Mouse (Mus musculus): ENCODE results near the gene Xkr7. TPM values are rescaled to one million over a fixed set of nuclear protein-coding genes. Genes with fewer than 3 reads are reported as not detected.

The Xkr7 gene
- polyA plus RNA-seq, 1 experiment from 2014 or later: not detected

- Histone ChIP-seq H3K27me3 (ENCODE audit: control insufficient read depth, insufficient read depth, low read length) (peaks cover 31% of the 10 kb centered on the region), H3K4me1 (ENCODE audit: control insufficient read depth, insufficient read depth, low read length) (peaks cover 5% of the 10 kb centered on the region; the same call in 1 of the 2 replicates), H3K27ac (ENCODE audit: low read length) (no peak overlapping the region), H3K9ac (ENCODE audit: low read length) (no peak overlapping the region), H3K4me3 (ENCODE audit: low read length) (no peak overlapping the region), H3K4me2 (ENCODE audit: low read depth, low read length) (no peak overlapping the region), H3K9me3 (replicated peaks; ENCODE audit: control insufficient read depth, low read length) (no peaks in the 10 kb centered on the region), H3K36me3 (ENCODE audit: control insufficient read depth, insufficient read depth) (no peaks in the 10 kb centered on the region)
- ATAC-seq (replicated peaks; ENCODE audit: extremely low read depth, insufficient read depth, low FRiP score): no peak
- 45% methylated on average over 4 of the region's 4 CpGs for WGBS
Observed at GRCm38 (mm10) chr2:153027501-153027900, 4.2 kb upstream of the Xkr7 start.

GRCm38 (mm10) chr2:153030422-153030821, 1.2 kb upstream of the Xkr7 start:
- no peaks in the 10 kb centered on the region for H3K9me3 ChIP-seq (replicated peaks; ENCODE audit: control insufficient read depth, low read length)
- 32% methylated on average over 4 of the region's 4 CpGs for WGBS
- no peak overlapping the region for H3K9ac ChIP-seq (ENCODE audit: low read length)
- no peak overlapping the region for H3K4me3 ChIP-seq (ENCODE audit: low read length)
- no peak overlapping the region for H3K27ac ChIP-seq (ENCODE audit: low read length)
- no peaks in the 10 kb centered on the region for H3K36me3 ChIP-seq (ENCODE audit: control insufficient read depth, insufficient read depth)
- peaks cover 5% of the 10 kb centered on the region; the same call in 1 of the 2 replicates for H3K4me1 ChIP-seq (ENCODE audit: control insufficient read depth, insufficient read depth, low read length)
- no peak overlapping the region for H3K4me2 ChIP-seq (ENCODE audit: low read depth, low read length)
- peaks cover 47% of the 10 kb centered on the region for H3K27me3 ChIP-seq (ENCODE audit: control insufficient read depth, insufficient read depth, low read length)
- no peak for ATAC-seq (replicated peaks; ENCODE audit: extremely low read depth, insufficient read depth, low FRiP score)

- Histone ChIP-seq H3K27me3 (ENCODE audit: control insufficient read depth, insufficient read depth, low read length) (peaks cover 52% of the 10 kb centered on the region), H3K4me1 (ENCODE audit: control insufficient read depth, insufficient read depth, low read length) (peaks cover 5% of the 10 kb centered on the region; the same call in 1 of the 2 replicates), H3K36me3 (ENCODE audit: control insufficient read depth, insufficient read depth) (no peaks in the 10 kb centered on the region), H3K9ac (ENCODE audit: low read length) (no peak overlapping the region), H3K4me2 (ENCODE audit: low read depth, low read length) (peak overlapping the region; percentile 70), H3K27ac (ENCODE audit: low read length) (no peak overlapping the region), H3K4me3 (ENCODE audit: low read length) (peak overlapping the region; percentile 45), H3K9me3 (replicated peaks; ENCODE audit: control insufficient read depth, low read length) (no peaks in the 10 kb centered on the region)
- ATAC-seq (replicated peaks; ENCODE audit: extremely low read depth, insufficient read depth, low FRiP score): peak; percentile 72
- 1% methylated on average over 55 of the region's 58 CpGs for WGBS
Observed at GRCm38 (mm10) chr2:153032083-153032842, 611 bp downstream of the Xkr7 start.

- H3K4me1 ChIP-seq (ENCODE audit: control insufficient read depth, insufficient read depth, low read length): peaks cover 5% of the 10 kb centered on the region; the same call in 1 of the 2 replicates
- peaks cover 51% of the 10 kb centered on the region for H3K27me3 ChIP-seq (ENCODE audit: control insufficient read depth, insufficient read depth, low read length)
- no peaks in the 10 kb centered on the region for H3K36me3 ChIP-seq (ENCODE audit: control insufficient read depth, insufficient read depth)
- H3K27ac ChIP-seq (ENCODE audit: low read length): no peak overlapping the region
- ATAC-seq (replicated peaks; ENCODE audit: extremely low read depth, insufficient read depth, low FRiP score): no peak
- 17% methylated on average over 4 of the region's 4 CpGs for WGBS
- H3K9ac ChIP-seq (ENCODE audit: low read length): no peak overlapping the region
- H3K4me3 ChIP-seq (ENCODE audit: low read length): no peak overlapping the region
- H3K4me2 ChIP-seq (ENCODE audit: low read depth, low read length): no peak overlapping the region
- no peaks in the 10 kb centered on the region for H3K9me3 ChIP-seq (replicated peaks; ENCODE audit: control insufficient read depth, low read length)
Observed at GRCm38 (mm10) chr2:153032973-153033372, 1.3 kb downstream of the Xkr7 start.

GRCm38 (mm10) chr2:153033545-153034230, 2.0 kb downstream of the Xkr7 start:
- Histone ChIP-seq H3K9me3 (replicated peaks; ENCODE audit: control insufficient read depth, low read length) (no peaks in the 10 kb centered on the region), H3K36me3 (ENCODE audit: control insufficient read depth, insufficient read depth) (no peaks in the 10 kb centered on the region), H3K9ac (ENCODE audit: low read length) (no peak overlapping the region), H3K4me2 (ENCODE audit: low read depth, low read length) (no peak overlapping the region), H3K27me3 (ENCODE audit: control insufficient read depth, insufficient read depth, low read length) (peaks cover 51% of the 10 kb centered on the region), H3K4me3 (ENCODE audit: low read length) (no peak overlapping the region), H3K27ac (ENCODE audit: low read length) (no peak overlapping the region), H3K4me1 (ENCODE audit: control insufficient read depth, insufficient read depth, low read length) (peaks cover 5% of the 10 kb centered on the region; the same call in 1 of the 2 replicates)
- no peak for ATAC-seq (replicated peaks; ENCODE audit: extremely low read depth, insufficient read depth, low FRiP score)
- WGBS: 69% methylated on average over 5 of the region's 5 CpGs

GRCm38 (mm10) chr2:153036690-153037089, 5.0 kb downstream of the Xkr7 start:
- Histone ChIP-seq H3K9ac (ENCODE audit: low read length) (no peak overlapping the region), H3K4me3 (ENCODE audit: low read length) (no peak overlapping the region), H3K27ac (ENCODE audit: low read length) (no peak overlapping the region), H3K4me2 (ENCODE audit: low read depth, low read length) (no peak overlapping the region), H3K27me3 (ENCODE audit: control insufficient read depth, insufficient read depth, low read length) (peaks cover 37% of the 10 kb centered on the region), H3K9me3 (replicated peaks; ENCODE audit: control insufficient read depth, low read length) (no peaks in the 10 kb centered on the region), H3K36me3 (ENCODE audit: control insufficient read depth, insufficient read depth) (no peaks in the 10 kb centered on the region), H3K4me1 (ENCODE audit: control insufficient read depth, insufficient read depth, low read length) (peaks cover 4% of the 10 kb centered on the region; the same call in 1 of the 2 replicates)
- 19% methylated on average over 2 of the region's 2 CpGs for WGBS
- ATAC-seq (replicated peaks; ENCODE audit: extremely low read depth, insufficient read depth, low FRiP score): no peak

- Histone ChIP-seq H3K4me2 (ENCODE audit: low read depth, low read length) (no peak overlapping the region), H3K27me3 (ENCODE audit: control insufficient read depth, insufficient read depth, low read length) (peaks cover 4% of the 10 kb centered on the region; the same call in 1 of the 2 replicates), H3K9ac (ENCODE audit: low read length) (no peak overlapping the region), H3K4me3 (ENCODE audit: low read length) (no peak overlapping the region), H3K36me3 (ENCODE audit: control insufficient read depth, insufficient read depth) (no peaks in the 10 kb centered on the region), H3K4me1 (ENCODE audit: control insufficient read depth, insufficient read depth, low read length) (no peaks in the 10 kb centered on the region; the same call in 1 of the 2 replicates), H3K27ac (ENCODE audit: low read length) (no peak overlapping the region), H3K9me3 (replicated peaks; ENCODE audit: control insufficient read depth, low read length) (no peaks in the 10 kb centered on the region)
- no peak for ATAC-seq (replicated peaks; ENCODE audit: extremely low read depth, insufficient read depth, low FRiP score)
- WGBS: 37% methylated on average over 3 of the region's 3 CpGs
Observed at GRCm38 (mm10) chr2:153043886-153044285, 12.2 kb downstream of the Xkr7 start.

- Histone ChIP-seq H3K27ac (ENCODE audit: low read length) (peak overlapping the region; percentile 56; the same call in 1 of the 2 replicates), H3K4me3 (ENCODE audit: low read length) (no peak overlapping the region), H3K9ac (ENCODE audit: low read length) (no peak overlapping the region), H3K4me2 (ENCODE audit: low read depth, low read length) (no peak overlapping the region), H3K36me3 (ENCODE audit: control insufficient read depth, insufficient read depth) (no peaks in the 10 kb centered on the region), H3K4me1 (ENCODE audit: control insufficient read depth, insufficient read depth, low read length) (peaks cover 2% of the 10 kb centered on the region; the same call in 1 of the 2 replicates), H3K27me3 (ENCODE audit: control insufficient read depth, insufficient read depth, low read length) (peaks cover 4% of the 10 kb centered on the region; the same call in 1 of the 2 replicates), H3K9me3 (replicated peaks; ENCODE audit: control insufficient read depth, low read length) (no peaks in the 10 kb centered on the region)
- ATAC-seq (replicated peaks; ENCODE audit: extremely low read depth, insufficient read depth, low FRiP score): peak; percentile 45; the same call in 1 of the 2 replicates
- 28% methylated on average over 8 of the region's 8 CpGs for WGBS
Observed at GRCm38 (mm10) chr2:153045884-153046299, 14.2 kb downstream of the Xkr7 start.
